ENCODE assay signal across 11 mouse cellular contexts in genomic region chr14:120307963-120308362, GRCm38 (mm10). TPM values are rescaled to one million over a fixed set of nuclear protein-coding genes. Genes with fewer than 3 reads are reported as not detected.
DNase-seq lines count a peak whose midpoint lies in the region; ATAC-seq lines count a peak whose summit lies in the region.
"Had no signal": no experiment of that assay in that cellular context is flagged by ENCODE, and none has a peak within 500 bp of the region (broad histone marks: within the 10 kb centered on the region; RNA-seq: fewer than 3 reads in every experiment).

No protein-coding gene starts in this region.

- H3K27ac ChIP-seq in embryonic facial prominence, embryonic 14.5 days (replicated peaks; ENCODE audit: low read depth, low read length) = peak overlapping the region; percentile 44
- H3K27ac ChIP-seq in stomach, embryonic 15.5 days = peak overlapping the region; percentile 49; the same call in 1 of the 2 replicates
- H3K27ac ChIP-seq in midbrain, embryonic 14.5 days (replicated peaks; ENCODE audit: low read depth, low read length) = no peak overlapping the region
- H3K27ac ChIP-seq: liver, embryonic 15.5 days; neural tube, embryonic 15.5 days had no signal

- WGBS in embryonic facial prominence, embryonic 14.5 days = 37% methylated on average over 4 of the region's 4 CpGs
- WGBS in stomach, embryonic 15.5 days = 33% methylated on average over 4 of the region's 4 CpGs
- WGBS in midbrain, embryonic 14.5 days = 71% methylated on average over 4 of the region's 4 CpGs

- no peak overlapping the region for H3K4me2 ChIP-seq in embryonic facial prominence, embryonic 14.5 days (ENCODE audit: low read depth, low read length)
- no peak overlapping the region for H3K4me2 ChIP-seq in stomach, embryonic 15.5 days
- no peak overlapping the region for H3K4me2 ChIP-seq in midbrain, embryonic 14.5 days (ENCODE audit: low read length)
- H3K4me2 ChIP-seq: liver, embryonic 15.5 days; neural tube, embryonic 15.5 days had no signal

- H3K36me3 ChIP-seq in embryonic facial prominence, embryonic 14.5 days (ENCODE audit: control insufficient read depth, insufficient read depth, low read length) = no peaks in the 10 kb centered on the region
- H3K36me3 ChIP-seq in stomach, embryonic 15.5 days = no peaks in the 10 kb centered on the region
- no peaks in the 10 kb centered on the region for H3K36me3 ChIP-seq in midbrain, embryonic 14.5 days (ENCODE audit: control insufficient read depth, insufficient read depth, low read length)
- H3K36me3 ChIP-seq: liver, embryonic 15.5 days; neural tube, embryonic 15.5 days had no signal

- no peaks in the 10 kb centered on the region for H3K27me3 ChIP-seq in embryonic facial prominence, embryonic 14.5 days (replicated peaks; ENCODE audit: control insufficient read depth, insufficient read depth, low read length)
- H3K27me3 ChIP-seq in stomach, embryonic 15.5 days (replicated peaks) = no peaks in the 10 kb centered on the region
- H3K27me3 ChIP-seq in midbrain, embryonic 14.5 days (ENCODE audit: control insufficient read depth, insufficient read depth, low read length) = no peaks in the 10 kb centered on the region
- H3K27me3 ChIP-seq: liver, embryonic 15.5 days; neural tube, embryonic 15.5 days had no signal

- H3K9ac ChIP-seq in embryonic facial prominence, embryonic 14.5 days (ENCODE audit: low read depth, low read length) = 0 out of 2 replicates have a peak overlapping the region, but pooled peaks have one; percentile 14
- no peak overlapping the region for H3K9ac ChIP-seq in stomach, embryonic 15.5 days
- H3K9ac ChIP-seq in midbrain, embryonic 14.5 days (replicated peaks; ENCODE audit: low read length) = no peak overlapping the region
- H3K9ac ChIP-seq: liver, embryonic 15.5 days; neural tube, embryonic 15.5 days had no signal

- peak; percentile 13; the same call in 1 of the 2 replicates for ATAC-seq in embryonic facial prominence, embryonic 14.5 days (ENCODE audit: low read depth)
- no peak for ATAC-seq in stomach, embryonic 15.5 days (ENCODE audit: insufficient read depth, low FRiP score, low read depth)
- no peak for ATAC-seq in midbrain, embryonic 14.5 days (ENCODE audit: low FRiP score, low TSS enrichment)

- peaks cover 67% of the 10 kb centered on the region for H3K4me1 ChIP-seq in embryonic facial prominence, embryonic 14.5 days (ENCODE audit: control insufficient read depth, insufficient read depth, low read length)
- peaks cover 47% of the 10 kb centered on the region for H3K4me1 ChIP-seq in stomach, embryonic 15.5 days
- H3K4me1 ChIP-seq in midbrain, embryonic 14.5 days (ENCODE audit: control insufficient read depth, insufficient read depth, low read length) = peaks cover 8% of the 10 kb centered on the region

- peak; percentile 53 for DNase-seq in gastrocnemius, postnatal 25 days
- DNase-seq in gastrocnemius, postnatal 4 days (ENCODE audit: low spot score in 2 of 2) = no peak
- DNase-seq in lung, postnatal 10 days = peak; percentile 48
- no peak for DNase-seq in lung, postnatal 14 days
- peak; percentile 77 for DNase-seq in embryonic facial prominence, embryonic 14.5 days (ENCODE audit: low spot score)
- no peak for DNase-seq in left cerebral cortex, adult 11 months (ENCODE audit: low spot score)
- no peak for DNase-seq in midbrain, embryonic 14.5 days
- DNase-seq: kidney, postnatal 25 days had no signal

- H3K4me3 ChIP-seq in embryonic facial prominence, embryonic 14.5 days (ENCODE audit: low read depth, low read length) = no peak overlapping the region
- H3K4me3 ChIP-seq in stomach, embryonic 15.5 days (replicated peaks) = no peak overlapping the region
- no peak overlapping the region for H3K4me3 ChIP-seq in midbrain, embryonic 14.5 days (replicated peaks; ENCODE audit: low read depth, low read length)
- H3K4me3 ChIP-seq: liver, embryonic 15.5 days; neural tube, embryonic 15.5 days had no signal

- H3K9me3 ChIP-seq in embryonic facial prominence, embryonic 14.5 days (ENCODE audit: control insufficient read depth, low read length) = no peaks in the 10 kb centered on the region
- H3K9me3 ChIP-seq in stomach, embryonic 15.5 days = no peaks in the 10 kb centered on the region
- no peaks in the 10 kb centered on the region for H3K9me3 ChIP-seq in midbrain, embryonic 14.5 days (ENCODE audit: control insufficient read depth, low read length)
- H3K9me3 ChIP-seq: liver, embryonic 15.5 days; neural tube, embryonic 15.5 days had no signal

RNA-seq across cellular contexts. Expression of gene Mbnl2, which starts 32.5 kb away (rescaled TPM):
- 100 to 1,000 TPM; 269 to 316 TPM for total RNA-seq in gastrocnemius, postnatal 25 days (2021)
- 100 to 1,000 TPM; 172 to 208 TPM for total RNA-seq in gastrocnemius, postnatal 4 days (2021)
- 157 and 162 TPM in 2 replicates for polyA plus RNA-seq in embryonic facial prominence, embryonic 14.5 days (2014; fragmentation: Nextera tagmentation; extraction: Ambion mirVana)
- 109 and 116 TPM in 2 replicates for polyA plus RNA-seq in stomach, embryonic 15.5 days (2015; fragmentation: Nextera tagmentation; extraction: Ambion mirVana)
- 13.0 and 22.5 TPM in 2 replicates for polyA plus RNA-seq in midbrain, embryonic 14.5 days (2014; fragmentation: Nextera tagmentation; extraction: Ambion mirVana)

Comparison
In these comparisons a context has a peak if more than half of its experiments do, and no peak if none do; other contexts are left out.
1. DNase-seq: peak in gastrocnemius, postnatal 25 days (single experiment), lung, postnatal 10 days (single experiment) and embryonic facial prominence, embryonic 14.5 days (single experiment); none in gastrocnemius, postnatal 4 days (0 of 2), lung, postnatal 14 days (single experiment), left cerebral cortex, adult 11 months (single experiment) and midbrain, embryonic 14.5 days (single experiment).